Mouse (Mus musculus) heart, postnatal 36 days (tissue): ENCODE measurements around the gene Ascl1. TPM values are rescaled to one million over a fixed set of nuclear protein-coding genes. Genes with fewer than 3 reads are reported as not detected.
A peak's percentile ranks its signal among the peaks of the same experiment; 100 is the strongest.

Experiments used
- DNase-seq, 2 experiments: peaks; one replicate each; pipeline ENCODE4 v3.0.0; 2021 to 2022
- intact Hi-C: fragments of 180-260 bp; cut with DNase I; formaldehyde crosslinking; loops from one replicate; pipeline ENCODE4 v1.15.1; 2025
- total RNA-seq, 2 experiments: library from RNA; stranded (reverse); gene quantifications; 2 replicates each; pipeline ENCODE4 v1.2.3; 2021

Gene Ascl1
- total RNA-seq: not detected

DNA sequence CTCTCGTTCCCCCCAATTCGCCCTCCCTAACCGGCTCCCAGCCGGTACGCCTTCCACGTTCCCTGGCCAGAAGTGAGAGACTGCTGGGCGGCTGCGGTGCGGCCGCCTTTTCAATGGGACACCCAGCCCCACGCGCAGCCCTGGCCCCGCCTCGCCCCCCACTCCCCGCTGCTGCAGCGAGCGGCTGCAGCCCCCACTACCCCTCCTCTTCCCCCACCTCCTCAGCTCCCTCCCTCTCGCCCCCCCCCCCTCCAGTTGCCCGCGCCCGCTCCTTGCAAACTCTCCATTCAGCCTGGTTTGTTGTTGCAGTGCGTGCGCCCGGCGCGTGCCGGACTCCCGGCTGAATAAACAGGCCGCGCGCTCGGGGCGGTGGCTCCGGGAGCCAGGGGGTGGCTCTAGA, at the start of gene Ascl1:
Gene Ascl1 (minus strand): TSS at position 85 of the 400 bp plus-strand sequence.
- no peak for DNase-seq
- intact Hi-C loops: no loop called here

DNA sequence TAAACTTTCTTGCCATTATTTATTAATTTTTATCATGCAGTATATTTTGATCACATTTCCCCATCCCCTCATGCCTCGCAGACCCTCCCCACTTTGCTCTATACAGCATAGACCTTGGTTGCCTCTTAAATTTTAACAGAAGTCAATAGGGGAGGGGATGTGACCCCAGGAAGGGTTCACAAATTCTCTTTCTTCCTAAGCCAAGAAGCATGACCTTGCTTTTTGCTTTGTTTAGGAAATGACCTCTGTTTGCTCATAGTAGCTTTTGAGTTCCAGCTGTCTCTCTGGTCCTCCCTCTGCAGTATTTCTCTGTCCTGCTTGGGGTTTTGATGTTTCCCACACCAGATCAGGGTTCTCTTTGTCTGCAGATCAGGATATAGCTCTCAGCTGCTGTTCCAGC, 40.7 kb upstream of the Ascl1 start:
- intact Hi-C loops: no loop called here
- DNase-seq: no peak

DNA sequence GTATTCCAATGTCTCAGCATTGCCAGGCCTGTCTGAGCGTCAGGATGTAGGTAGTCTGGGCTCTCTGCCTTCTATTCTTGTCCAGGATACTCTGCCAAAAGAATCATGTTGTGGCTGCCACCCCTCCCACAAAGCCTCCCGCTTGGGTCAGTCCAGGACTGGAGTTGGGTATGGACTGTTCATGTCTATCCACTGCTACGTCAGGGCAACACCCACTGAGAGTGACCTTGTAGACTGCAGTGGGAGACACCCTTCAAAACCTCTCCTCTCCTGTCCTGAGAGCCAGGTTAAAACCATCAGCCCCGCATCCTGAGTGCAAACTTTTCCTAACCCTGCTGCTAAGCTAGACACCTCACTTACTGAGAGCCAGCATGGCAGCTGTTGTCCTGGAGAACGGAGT, 28.2 kb upstream of the Ascl1 start, which contains the start of gene Pah:
Gene Pah (plus strand): TSS at position 150 of the 400 bp plus-strand sequence.
- intact Hi-C loops: no loop called here
- DNase-seq: no peak

DNA sequence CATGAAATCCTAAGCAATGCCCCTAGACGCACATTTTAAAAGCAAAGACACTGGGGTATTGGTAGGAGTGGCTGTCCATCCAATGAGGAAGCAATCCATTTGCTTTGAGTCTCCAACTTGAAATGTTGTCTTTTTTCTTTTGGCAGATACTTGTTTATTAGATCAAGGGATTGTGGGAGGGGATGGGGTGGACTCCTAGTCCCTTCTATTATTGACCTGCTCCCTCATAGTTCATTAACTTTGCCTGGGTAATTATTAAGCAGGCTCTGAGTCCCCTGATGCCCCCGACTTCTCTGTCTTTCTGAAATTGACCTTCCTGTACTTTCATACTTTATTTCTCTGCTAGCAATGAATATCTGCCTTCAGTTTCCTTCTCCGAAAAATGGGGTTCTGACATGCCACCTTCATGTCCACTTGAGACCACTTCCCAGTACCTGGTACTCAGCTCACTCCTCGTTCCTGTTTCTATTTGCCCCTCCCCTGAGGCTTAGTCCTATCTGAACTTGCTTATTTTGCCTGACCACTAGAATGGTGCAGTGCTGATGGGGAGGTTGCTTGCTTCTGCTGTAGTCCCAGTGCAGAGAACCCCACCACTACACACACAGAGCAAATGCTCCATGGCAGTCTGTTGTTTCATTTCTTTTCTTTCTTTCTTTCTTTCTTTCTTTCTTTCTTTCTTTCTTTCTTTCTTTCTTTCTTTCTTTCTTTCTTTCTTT, 27.1 kb upstream of the Ascl1 start:
- intact Hi-C loops: no loop called here
- no peak for DNase-seq

DNA sequence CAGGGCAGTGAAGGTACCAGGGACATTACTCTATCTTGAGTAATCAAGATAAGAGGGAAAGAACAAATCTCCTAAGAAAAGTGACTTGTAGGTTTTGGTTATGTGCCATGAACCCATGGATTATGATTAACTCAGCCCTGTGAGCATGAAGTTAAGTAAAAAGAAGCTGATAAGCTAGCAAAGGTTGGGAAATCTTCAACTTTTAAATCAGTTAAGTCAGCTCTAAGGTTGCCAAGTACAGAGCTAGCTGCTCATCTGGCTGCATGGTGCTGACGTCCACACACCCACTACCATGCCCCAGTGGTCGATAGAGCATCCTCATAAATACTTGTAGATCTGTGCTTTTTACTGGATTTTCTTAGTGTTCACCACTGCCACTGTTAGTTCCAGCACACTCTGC, 25.1 kb upstream of the Ascl1 start:
- DNase-seq: no peak
- intact Hi-C loops: no loop called here

DNA sequence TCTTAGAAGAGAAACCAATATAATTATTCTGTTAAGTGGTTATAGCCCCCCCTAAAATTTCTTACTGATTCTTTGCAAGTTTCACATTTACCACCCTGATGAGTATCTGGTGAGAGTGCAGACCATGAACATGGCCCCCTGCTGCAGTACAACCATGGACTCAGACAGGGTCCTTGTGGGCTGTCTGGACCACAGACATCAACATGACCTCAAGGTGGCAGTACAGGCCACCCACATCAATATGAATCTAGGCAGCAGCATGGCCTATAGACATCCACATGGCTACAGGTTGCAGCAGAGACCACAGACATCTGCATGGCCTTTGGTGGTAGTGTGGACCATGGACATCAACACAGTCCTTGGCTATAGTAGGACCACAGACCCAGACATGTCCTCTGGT, 19.6 kb upstream of the Ascl1 start:
- DNase-seq: no peak
- intact Hi-C loops: no loop called here

DNA sequence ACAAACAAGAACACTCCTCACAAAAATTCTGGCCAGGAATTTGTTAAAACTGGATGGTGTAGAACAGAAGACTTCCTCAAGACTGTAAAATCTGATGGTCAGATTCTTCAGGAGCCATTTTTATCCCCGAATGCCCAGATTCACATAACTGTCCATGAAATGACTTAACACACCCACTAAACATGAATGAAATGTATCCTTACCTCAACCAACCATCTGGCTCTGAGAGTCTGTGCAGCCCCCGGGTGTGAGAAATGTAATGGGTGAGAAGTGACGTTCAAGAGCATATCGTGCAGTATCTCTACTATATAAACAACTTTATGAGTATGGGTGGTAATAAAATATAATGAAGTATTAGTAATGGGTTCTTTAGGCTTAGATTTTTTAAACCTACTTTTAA, 15.1 kb upstream of the Ascl1 start:
- no peak for DNase-seq
- intact Hi-C loops: no loop called here

DNA sequence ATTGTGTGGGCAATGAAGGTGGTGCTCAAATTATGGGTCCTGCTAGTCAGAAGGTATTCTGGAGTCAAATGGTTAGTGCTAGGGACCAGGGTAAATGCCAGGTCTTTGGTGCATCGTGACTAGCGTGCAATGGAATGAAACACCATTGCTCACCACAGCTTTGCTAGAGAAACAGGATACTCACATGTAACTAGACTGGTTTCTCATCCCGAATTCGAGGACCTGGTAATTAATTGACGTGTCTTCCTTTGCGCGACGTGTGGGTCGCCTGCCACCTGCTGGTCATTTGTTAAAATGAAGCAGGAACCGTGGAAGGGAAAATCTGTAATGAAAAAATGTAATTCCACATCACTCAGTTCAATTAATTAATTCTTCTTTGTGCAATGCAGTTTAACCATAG, 10.5 kb upstream of the Ascl1 start:
- DNase-seq: peak; percentile 36 to 47
- intact Hi-C loops: loop anchor here (1.0 to 2.0 kb wide), 2 partner anchors 409 to 479 kb away; no protein-coding TSS in a partner anchor

DNA sequence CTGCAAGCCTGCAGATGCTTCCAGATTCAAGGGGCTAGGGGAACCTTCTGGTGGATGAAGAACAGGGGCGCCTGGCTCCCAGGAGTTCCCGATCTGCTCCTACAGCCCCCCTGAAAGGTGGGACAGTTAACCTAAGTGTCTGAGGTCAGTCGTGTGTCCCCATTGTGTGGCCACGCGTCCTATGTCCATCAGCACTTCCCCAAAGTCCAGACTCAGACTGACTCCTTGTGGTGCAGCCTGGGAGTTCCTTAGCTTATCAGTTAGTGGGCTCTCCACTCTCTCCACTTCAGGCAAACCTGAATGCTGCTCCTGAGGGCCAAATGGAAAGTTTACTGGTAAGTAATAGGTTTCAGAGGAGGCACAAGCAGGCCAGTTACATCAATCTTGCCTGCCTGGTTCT, 8.8 kb upstream of the Ascl1 start:
- DNase-seq: no peak
- intact Hi-C loops: no loop called here

DNA sequence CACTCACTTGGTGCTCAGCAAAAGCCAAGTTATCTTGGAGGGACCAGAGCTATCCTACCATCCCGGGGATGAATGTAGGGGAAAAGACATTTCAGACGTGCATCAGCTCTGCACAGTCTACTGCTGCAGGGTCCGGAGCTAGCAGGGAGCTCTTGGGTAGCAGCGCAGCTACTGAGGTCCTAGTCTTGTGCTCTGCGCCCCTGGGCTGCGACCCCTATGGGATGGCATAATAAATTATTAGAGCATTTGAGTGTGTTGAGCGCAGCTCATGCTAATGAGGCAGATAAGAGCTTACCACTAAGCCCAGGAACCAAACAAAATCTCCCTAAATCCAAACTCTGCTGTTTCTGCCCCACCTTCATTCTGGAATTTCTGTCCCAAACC, 8.2 kb upstream of the Ascl1 start:
- intact Hi-C loops: no loop called here
- no peak for DNase-seq

DNA sequence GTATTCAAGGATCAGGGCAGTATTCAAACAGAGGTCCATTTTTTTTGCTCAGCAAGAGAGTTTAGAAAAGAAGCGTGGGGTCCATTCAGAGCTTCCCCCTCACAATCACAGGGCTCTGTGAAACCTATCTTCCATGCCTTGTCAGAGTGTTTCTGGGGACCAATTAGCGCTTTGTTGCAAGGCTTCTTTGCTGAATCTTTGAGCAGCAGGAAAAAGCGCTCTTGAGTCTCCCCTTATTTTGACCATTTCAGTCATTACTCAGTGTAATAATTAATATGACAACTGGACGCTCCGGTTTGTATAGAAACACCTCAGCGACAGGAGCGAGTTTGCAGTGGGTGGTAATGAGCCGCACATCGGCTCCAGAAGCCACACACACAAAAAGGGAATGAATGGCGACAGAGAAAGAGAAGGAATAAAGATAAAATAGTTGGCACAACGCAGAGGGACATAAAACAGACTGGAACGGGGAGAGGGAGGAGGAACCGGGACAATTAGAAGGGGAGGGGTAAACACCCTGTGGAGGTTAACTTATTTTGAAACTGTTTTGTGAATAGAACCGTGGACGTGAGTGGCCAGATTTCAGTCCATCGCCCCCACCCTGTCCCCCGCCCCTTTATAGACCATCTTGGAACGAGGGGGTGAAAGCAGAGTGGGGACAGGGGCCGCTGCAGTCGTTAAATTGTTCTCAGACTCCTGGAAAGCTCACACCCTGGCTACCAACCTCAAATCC, 7.6 kb upstream of the Ascl1 start:
- intact Hi-C loops: no loop called here
- DNase-seq: no peak

DNA sequence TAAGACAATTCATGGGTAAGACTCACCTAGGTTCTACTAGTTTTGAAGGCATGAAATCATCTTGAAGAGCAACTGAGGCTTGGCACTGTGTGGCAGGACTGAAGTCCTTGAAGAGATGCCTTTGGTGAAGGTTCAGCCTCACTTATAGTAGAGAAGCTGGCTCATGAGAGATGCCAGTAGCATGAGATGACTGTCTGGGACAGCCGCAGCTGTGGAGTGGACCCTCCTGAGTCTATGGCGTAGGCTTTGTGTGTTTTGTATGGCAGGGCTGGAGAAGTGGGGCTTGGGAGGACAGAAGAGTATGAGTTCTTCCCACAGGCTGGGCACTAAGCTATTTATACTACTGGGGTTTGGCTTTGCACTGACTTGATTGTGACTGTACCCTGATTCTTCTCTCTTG, 3.6 kb upstream of the Ascl1 start:
- no peak for DNase-seq
- intact Hi-C loops: no loop called here

DNA sequence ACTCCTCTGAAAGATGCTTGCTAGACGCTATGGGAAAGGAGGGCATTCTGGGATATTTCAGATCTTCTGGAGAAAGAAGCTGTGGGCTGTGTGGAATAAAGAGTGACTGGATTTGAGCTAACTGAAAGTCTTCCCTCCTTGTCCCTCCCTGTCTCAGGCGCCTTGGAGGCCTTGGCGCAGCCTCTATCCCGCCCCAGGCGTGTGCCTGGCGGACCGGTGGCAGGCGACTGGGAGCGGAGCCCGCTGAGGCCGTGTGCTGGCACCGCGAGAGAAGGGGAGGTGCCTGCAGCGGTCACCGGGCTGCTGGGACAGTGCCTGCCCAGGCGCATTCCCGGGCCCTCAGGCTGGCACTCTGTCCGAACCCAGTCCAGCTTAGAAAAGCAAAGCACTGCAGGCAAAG, 1.1 kb upstream of the Ascl1 start:
- DNase-seq: peak; percentile 43 to 51
- intact Hi-C loops: no loop called here

DNA sequence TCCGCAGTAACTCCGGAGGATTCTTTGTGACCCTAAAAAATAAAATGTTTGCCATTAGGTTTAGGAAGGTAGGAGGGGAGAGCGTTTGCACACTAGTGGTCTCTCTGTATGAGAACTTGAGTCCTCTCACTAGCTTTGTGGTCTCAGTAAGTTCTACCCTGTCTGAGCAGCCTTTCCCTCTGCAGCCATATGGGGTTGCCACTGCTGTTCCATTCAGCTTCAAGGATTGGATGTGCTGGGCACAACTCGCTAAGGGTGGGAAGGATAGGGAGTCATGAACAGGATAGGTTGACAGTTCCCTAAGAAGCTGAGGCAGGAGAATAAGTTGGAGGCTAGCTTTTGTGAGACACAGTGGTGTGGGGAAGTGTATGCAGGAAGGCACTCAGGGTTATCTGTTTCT, 716 bp upstream of the Ascl1 start:
- intact Hi-C loops: no loop called here
- no peak for DNase-seq

DNA sequence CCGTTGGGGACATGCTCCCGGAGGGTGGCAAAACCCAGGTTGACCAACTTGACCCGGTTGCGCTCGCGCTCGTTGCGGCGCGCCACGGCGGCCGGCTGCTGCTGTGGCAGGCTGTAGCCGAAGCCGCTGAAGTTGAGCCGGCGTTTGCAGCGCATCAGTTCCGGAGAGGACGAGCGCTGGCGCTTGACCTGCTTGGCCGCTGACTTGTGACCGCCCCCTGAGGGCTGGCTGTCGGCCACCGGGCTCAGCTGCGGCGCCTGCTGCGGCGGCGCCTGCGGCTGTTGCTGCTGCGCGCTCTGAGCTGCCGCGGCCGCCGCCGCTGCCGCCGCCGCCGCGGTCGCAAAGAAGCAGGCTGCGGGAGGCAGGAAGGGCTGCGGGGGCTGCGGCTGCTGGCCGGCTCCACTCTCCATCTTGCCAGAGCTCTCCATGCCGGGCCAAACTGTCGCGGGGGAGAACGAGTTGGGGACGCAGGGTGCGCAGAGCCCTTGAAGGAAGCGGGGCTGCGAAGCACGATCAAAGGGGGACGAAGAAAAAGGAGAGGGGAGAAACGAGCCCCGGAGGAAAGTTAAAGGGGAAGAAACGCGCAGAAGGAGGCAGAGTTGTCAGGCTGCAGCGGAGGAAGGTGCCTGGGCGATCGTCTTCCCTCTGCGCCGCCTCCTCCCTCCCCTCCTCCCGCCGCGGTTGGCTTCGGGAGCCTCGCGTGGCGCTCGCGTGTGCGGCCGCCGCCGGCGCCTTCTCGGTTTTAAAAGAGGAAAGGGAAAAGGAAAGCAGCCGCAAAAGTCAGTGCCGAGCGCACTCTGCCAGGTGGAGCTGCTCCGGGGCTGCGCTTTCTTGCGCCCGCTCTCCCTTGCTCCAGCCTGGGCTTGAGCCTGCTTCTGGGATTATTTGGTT, 554 bp downstream of the Ascl1 start:
- intact Hi-C loops: no loop called here

DNA sequence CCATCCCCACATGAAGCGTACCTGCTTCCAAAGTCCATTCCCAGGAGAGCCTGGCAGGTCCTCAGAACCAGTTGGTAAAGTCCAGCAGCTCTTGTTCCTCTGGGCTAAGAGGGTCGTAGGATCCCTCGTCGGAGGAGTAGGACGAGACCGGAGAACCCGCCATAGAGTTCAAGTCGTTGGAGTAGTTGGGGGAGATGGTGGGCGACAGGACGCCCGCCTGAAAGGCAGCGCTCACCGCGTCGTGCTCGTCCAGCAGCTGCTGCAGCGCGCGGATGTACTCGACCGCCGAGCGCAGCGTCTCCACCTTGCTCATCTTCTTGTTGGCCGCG, 1.2 kb downstream of the Ascl1 start:
- intact Hi-C loops: no loop called here
- no peak for DNase-seq

More for the DNA sequence above, 554 bp downstream of the Ascl1 start:
- DNase-seq: peak; percentile 34 to 46

DNA sequence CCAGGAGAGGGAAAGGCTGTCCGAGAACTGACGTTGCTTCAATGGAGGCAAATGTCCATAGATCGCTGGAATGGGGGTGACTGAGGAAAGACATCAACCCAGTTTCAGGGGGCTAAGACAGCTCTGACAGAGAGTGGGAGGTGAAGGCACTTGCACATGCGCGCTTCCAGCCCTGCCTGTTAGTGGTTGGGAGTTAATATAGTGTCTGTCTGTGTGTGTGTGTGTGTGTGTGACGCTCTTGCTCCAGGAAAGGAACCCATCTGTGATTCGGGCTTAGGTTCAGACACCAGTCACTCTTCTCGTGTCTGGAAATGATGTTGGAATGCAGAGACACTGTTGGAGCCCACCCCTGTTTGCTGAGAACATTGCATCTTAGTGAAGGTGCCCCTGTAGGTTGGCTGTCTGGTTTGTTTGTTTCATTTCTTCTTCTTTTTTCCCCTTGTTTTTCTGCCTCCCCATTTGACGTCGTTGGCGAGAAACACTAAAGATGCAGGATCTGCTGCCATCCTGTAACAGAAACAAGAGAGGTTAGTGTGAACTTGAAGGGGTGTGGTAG, 1.9 kb downstream of the Ascl1 start:
- intact Hi-C loops: no loop called here

DNA sequence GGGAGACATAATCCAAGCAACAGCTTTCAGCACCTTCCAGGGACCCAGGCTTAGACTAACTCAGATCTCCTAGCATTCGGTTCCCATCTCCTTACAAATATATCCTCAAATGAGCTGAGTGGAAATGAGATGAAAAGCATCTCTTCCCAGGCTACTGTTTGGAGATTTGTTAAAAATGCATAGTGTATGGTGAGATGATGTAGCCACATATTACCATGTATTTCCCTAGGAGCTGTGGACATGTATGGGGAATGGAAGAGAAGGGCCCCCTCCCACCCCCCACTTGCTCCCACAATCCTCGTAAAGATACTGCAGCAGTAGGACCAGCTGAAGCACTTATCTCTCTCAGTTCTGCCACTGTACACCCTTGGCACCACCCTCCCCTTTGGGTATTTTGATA, 3.1 kb downstream of the Ascl1 start:
- DNase-seq: no peak
- intact Hi-C loops: no loop called here

More for the DNA sequence above, 1.9 kb downstream of the Ascl1 start:
- no peak for DNase-seq

DNA sequence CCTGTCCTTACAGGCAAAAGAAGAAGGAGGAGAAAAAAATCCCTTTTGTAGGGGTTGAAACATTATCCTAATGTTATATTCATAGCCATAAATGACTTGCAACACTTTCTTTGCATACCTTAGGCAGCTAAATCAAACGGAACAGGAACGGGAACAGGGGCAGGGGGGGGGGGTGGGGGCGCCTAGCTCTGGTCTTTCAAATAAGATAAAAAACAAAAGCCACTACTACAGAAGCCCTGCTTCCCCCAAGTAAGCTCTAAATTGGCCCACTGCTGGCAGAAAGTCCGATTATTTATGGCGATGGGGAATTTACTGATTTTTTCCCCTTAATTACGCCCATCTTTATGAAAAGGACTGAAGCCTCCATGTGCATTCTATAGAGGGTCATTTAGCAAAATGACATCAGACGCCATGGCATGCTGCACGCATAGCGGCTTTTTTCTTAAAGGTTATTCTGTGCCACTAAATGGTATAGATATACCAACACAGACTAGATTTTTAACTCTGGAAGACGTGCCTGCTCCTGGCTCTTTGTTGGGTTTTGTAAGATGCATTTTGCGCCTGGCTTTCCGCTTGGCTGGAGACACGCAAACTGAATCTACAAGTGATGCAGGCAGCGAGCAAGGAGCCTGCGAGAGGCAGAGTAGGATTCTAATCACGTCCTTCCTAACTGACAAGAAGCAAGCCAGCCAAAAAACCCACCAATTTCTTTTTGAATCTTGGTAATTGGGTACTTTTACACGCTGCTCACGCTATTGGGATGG, 4.0 kb downstream of the Ascl1 start:
- no peak for DNase-seq
- intact Hi-C loops: no loop called here

DNA sequence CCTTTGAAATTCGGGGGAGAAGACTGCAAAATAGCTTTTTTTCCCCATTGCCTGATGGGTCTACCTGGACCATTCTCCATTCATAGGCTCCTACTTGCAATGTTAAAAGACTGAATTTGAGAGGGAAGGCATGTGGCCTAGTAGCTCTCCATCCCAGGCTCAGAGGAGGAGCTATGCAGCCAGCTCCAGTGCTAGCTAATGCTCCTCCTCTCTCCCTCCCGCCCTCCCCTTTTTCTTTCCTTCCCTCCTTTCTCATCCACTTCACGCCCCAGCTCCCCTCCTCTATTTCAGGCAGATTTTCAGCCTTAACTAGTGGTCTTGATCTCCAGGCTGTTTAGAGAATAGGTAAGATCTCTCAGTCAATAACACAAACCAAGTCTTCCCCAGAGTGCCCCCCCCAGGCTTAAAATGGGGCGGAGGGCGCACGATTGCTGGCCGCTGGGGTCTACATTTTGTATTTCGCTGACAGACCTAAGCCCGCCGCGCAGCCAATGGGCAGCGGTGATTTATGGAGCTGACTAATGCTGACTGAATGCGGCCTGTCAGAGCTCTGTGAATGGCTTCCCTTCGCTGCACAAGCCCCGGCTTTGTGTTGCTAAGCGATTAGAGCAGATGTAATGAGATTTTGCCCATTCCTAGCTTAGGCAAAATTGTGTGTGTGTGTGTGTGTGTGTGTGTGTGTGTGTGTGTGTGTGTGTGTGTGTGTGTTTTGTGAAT, 4.9 kb downstream of the Ascl1 start:
- intact Hi-C loops: no loop called here
- no peak for DNase-seq
